Mouse (Mus musculus): ENCODE results near the gene Zfand3.

Zfand3 gene

GRCm38 (mm10) chr17:30004203-30005102 lies at the start of gene Zfand3:
Zfand3 (plus strand) TSS chr17:30004733.
- in situ Hi-C loops (cut with MboI; ENCODE audit: low sequenced_read_pairs) = no loop called here

GRCm38 (mm10) chr17:29955880-29956279 lies 48.7 kb upstream of the Zfand3 start:
- in situ Hi-C loops (cut with MboI; ENCODE audit: low sequenced_read_pairs) = no loop called here

GRCm38 (mm10) chr17:29963730-29964259 lies 40.7 kb upstream of the Zfand3 start:
- in situ Hi-C loops (cut with MboI; ENCODE audit: low sequenced_read_pairs) = no loop called here

GRCm38 (mm10) chr17:29965506-29965905 lies 39.0 kb upstream of the Zfand3 start:
- in situ Hi-C loops (cut with MboI; ENCODE audit: low sequenced_read_pairs) = no loop called here

GRCm38 (mm10) chr17:29970037-29970555 lies 34.4 kb upstream of the Zfand3 start, which contains the start of gene Mdga1:
Mdga1 (minus strand) TSS chr17:29970087.
- in situ Hi-C loops (cut with MboI; ENCODE audit: low sequenced_read_pairs) = no loop called here

- in situ Hi-C loops (cut with MboI; ENCODE audit: low sequenced_read_pairs) = no loop called here
Observed at GRCm38 (mm10) chr17:29971761-29972432, 32.6 kb upstream of the Zfand3 start.

- in situ Hi-C loops (cut with MboI; ENCODE audit: low sequenced_read_pairs) = no loop called here
Observed at GRCm38 (mm10) chr17:29973226-29973625, 31.3 kb upstream of the Zfand3 start.

GRCm38 (mm10) chr17:29975731-29976130 lies 28.8 kb upstream of the Zfand3 start:
- in situ Hi-C loops (cut with MboI; ENCODE audit: low sequenced_read_pairs) = no loop called here

- in situ Hi-C loops (cut with MboI; ENCODE audit: low sequenced_read_pairs) = no loop called here
Observed at GRCm38 (mm10) chr17:29979020-29979419, 25.5 kb upstream of the Zfand3 start.

- in situ Hi-C loops (cut with MboI; ENCODE audit: low sequenced_read_pairs) = no loop called here
Observed at GRCm38 (mm10) chr17:29979841-29980240, 24.7 kb upstream of the Zfand3 start.

- in situ Hi-C loops (cut with MboI; ENCODE audit: low sequenced_read_pairs) = no loop called here
Observed at GRCm38 (mm10) chr17:29981568-29981967, 23.0 kb upstream of the Zfand3 start.

GRCm38 (mm10) chr17:29983190-29983589 lies 21.3 kb upstream of the Zfand3 start:
- in situ Hi-C loops (cut with MboI; ENCODE audit: low sequenced_read_pairs) = no loop called here

- in situ Hi-C loops (cut with MboI; ENCODE audit: low sequenced_read_pairs) = no loop called here
Observed at GRCm38 (mm10) chr17:29984931-29985330, 19.6 kb upstream of the Zfand3 start.

- in situ Hi-C loops (cut with MboI; ENCODE audit: low sequenced_read_pairs) = no loop called here
Observed at GRCm38 (mm10) chr17:29985534-29985933, 19.0 kb upstream of the Zfand3 start.

GRCm38 (mm10) chr17:29988141-29988540 lies 16.4 kb upstream of the Zfand3 start:
- in situ Hi-C loops (cut with MboI; ENCODE audit: low sequenced_read_pairs) = no loop called here

GRCm38 (mm10) chr17:29989653-29990052 lies 14.9 kb upstream of the Zfand3 start:
- in situ Hi-C loops (cut with MboI; ENCODE audit: low sequenced_read_pairs) = no loop called here

- in situ Hi-C loops (cut with MboI; ENCODE audit: low sequenced_read_pairs) = no loop called here
Observed at GRCm38 (mm10) chr17:29990136-29990535, 14.4 kb upstream of the Zfand3 start.

- in situ Hi-C loops (cut with MboI; ENCODE audit: low sequenced_read_pairs) = no loop called here
Observed at GRCm38 (mm10) chr17:29990845-29991244, 13.7 kb upstream of the Zfand3 start.

- in situ Hi-C loops (cut with MboI; ENCODE audit: low sequenced_read_pairs) = no loop called here
Observed at GRCm38 (mm10) chr17:29993488-29993887, 11.0 kb upstream of the Zfand3 start.

- in situ Hi-C loops (cut with MboI; ENCODE audit: low sequenced_read_pairs) = no loop called here
Observed at GRCm38 (mm10) chr17:29994011-29994410, 10.5 kb upstream of the Zfand3 start.

- in situ Hi-C loops (cut with MboI; ENCODE audit: low sequenced_read_pairs) = no loop called here
Observed at GRCm38 (mm10) chr17:29994459-29994858, 10.1 kb upstream of the Zfand3 start.

Measured in CH12F3 (cell line).